Mouse (Mus musculus) hindbrain, embryonic 16.5 days (tissue): ENCODE results near the gene Srebf2. TPM values are rescaled to one million over a fixed set of nuclear protein-coding genes. Genes with fewer than 3 reads are reported as not detected.

Experiments used
- ATAC-seq: fragments of 200-750 bp; cut with Nextera tagmentation; 2 replicates; pipeline ENCODE4 v1.8.0; 2017; ENCODE audit warnings: moderate TSS enrichment, moderate library complexity
- H3K27ac ChIP-seq: fragments of 300-500 bp; sonication (generic); 2 replicates; pipeline ENCODE4 v1.5.1; 2014; ENCODE audit warnings: low read depth, mild to moderate bottlenecking, control low read depth, low read length, moderate library complexity
- H3K27me3 ChIP-seq: fragments of 300-500 bp; sonication (generic); replicated peaks from 2 replicates; pipeline ENCODE4 v1.6.1; 2014; ENCODE audit warnings: low read length; ENCODE audit not compliant: control insufficient read depth, insufficient read depth
- H3K36me3 ChIP-seq: fragments of 300-500 bp; sonication (generic); 2 replicates; pipeline ENCODE4 v1.6.1; 2014; ENCODE audit warnings: mild to moderate bottlenecking, low read length, moderate library complexity, mixed read lengths; ENCODE audit not compliant: control insufficient read depth, insufficient read depth
- H3K4me1 ChIP-seq: fragments of 300-500 bp; sonication (generic); 2 replicates; pipeline ENCODE4 v1.6.1; 2014; ENCODE audit warnings: low read depth, low read length; ENCODE audit not compliant: control insufficient read depth, insufficient read depth
- H3K4me2 ChIP-seq: fragments of 300-500 bp; sonication (generic); 2 replicates; pipeline ENCODE4 v1.6.1; 2014; ENCODE audit warnings: mild to moderate bottlenecking, low read length, control low read depth, moderate library complexity
- H3K4me3 ChIP-seq: fragments of 300-500 bp; sonication (generic); 2 replicates; pipeline ENCODE4 v1.5.1; 2014; ENCODE audit warnings: mild to moderate bottlenecking, low read length, control low read depth, moderate library complexity
- H3K9ac ChIP-seq: fragments of 300-500 bp; sonication (generic); 2 replicates; pipeline ENCODE4 v1.6.1; 2014; ENCODE audit warnings: low read depth, mild to moderate bottlenecking, control low read depth, low read length, moderate library complexity
- H3K9me3 ChIP-seq: fragments of 300-500 bp; sonication (generic); 2 replicates; pipeline ENCODE4 v1.6.1; 2014; ENCODE audit warnings: mild to moderate bottlenecking, low read length, moderate library complexity; ENCODE audit not compliant: control insufficient read depth
- WGBS: fragments of 180-500 bp; shearing (Covaris S2); extraction: QIAGEN DNeasy Blood & Tissue Kit; methylation state at CpG from one replicate; pipeline ENCODE4 v1.1.7; 2014; 5-methylcytosine and 5-hydroxymethylcytosine counted together
- polyA plus RNA-seq: library from polyadenylated mRNA; unstranded; fragments of >200 nt; fragmentation: Nextera tagmentation; extraction: Ambion mirVana; gene quantifications from 2 replicates; pipeline ENCODE4 v1.2.1, GENCODE M21; 2015

Srebf2 gene
- polyA plus RNA-seq, 1 experiment from 2014 or later, result 179 TPM

DNA sequence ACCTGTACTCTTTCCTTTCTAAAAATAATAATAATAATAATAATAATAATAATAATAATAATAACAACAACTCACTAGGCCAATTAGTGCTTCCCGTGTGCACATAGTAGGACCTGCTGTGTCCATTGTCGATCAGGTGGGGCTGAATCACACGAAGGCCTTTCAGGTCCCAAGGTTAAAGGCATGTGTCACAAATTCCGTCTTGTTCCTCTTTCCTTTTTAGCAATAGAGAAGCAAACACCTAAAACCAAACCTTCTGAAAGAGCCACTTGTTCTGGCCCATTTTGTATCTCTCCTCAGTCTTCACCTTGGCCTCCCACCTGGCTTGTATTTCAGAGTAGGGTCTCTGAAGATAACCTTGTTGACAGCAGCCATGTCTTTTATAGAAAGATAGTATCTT is 4.2 kb downstream of the Srebf2 start:
- Histone ChIP-seq H3K27me3 (no peaks in the 10 kb centered on the region), H3K4me3 (no peak overlapping the region), H3K27ac (no peak overlapping the region), H3K4me1 (peaks cover 15% of the 10 kb centered on the region), H3K9ac (no peak overlapping the region), H3K4me2 (no peak overlapping the region), H3K36me3 (no peaks in the 10 kb centered on the region), H3K9me3 (no peaks in the 10 kb centered on the region)
- no peak for ATAC-seq
- 93% methylated on average over 4 of the region's 4 CpGs for WGBS

DNA sequence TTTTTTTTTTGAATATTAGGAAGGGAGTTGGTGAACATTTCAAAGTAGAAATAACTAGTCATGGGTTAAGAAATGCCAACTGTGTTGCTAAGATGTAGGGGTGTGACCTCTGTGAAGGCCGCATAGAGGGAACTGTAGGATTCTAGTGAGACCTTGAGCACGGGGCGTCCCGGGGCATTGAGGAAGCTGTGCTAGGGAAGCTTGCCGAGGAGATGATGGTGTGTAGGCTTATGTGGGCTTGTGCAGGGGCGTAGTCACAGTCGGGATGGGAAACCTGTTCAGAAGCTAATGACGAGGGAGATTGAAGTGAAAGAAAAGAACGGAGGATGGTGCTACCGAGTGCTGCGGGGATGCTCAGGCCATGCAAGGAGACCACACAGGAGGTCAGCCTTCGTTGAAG is 5.0 kb downstream of the Srebf2 start:
- Histone ChIP-seq H3K9me3 (no peaks in the 10 kb centered on the region), H3K36me3 (no peaks in the 10 kb centered on the region), H3K4me2 (no peak overlapping the region), H3K27me3 (no peaks in the 10 kb centered on the region), H3K4me3 (no peak overlapping the region), H3K4me1 (peaks cover 13% of the 10 kb centered on the region), H3K9ac (no peak overlapping the region), H3K27ac (no peak overlapping the region)
- WGBS, result 88% methylated on average over 12 of the region's 12 CpGs
- ATAC-seq, result no peak

DNA sequence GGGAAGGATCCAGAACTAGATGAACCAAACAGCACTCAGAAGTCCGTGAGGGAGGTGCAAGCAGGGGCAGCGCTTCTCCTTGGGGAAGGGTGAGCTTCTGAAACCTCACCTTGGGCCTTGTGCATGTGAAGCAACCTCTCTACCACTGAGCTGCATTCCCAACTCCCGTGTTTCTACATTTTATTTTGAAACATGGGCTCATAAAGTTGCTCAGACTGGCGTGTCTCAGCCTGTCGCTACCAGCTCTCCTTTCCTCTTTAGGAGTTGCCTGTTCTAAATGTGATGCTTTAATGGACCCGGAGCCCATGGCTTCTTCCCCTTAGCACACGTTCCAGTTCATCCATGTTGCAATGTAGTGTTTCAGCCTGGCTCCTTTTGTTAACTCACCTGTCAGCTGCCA is 5.5 kb downstream of the Srebf2 start:
- no peak overlapping the region for H3K4me2 ChIP-seq
- no peak overlapping the region for H3K9ac ChIP-seq
- no peak for ATAC-seq
- no peak overlapping the region for H3K4me3 ChIP-seq
- no peaks in the 10 kb centered on the region for H3K27me3 ChIP-seq
- no peaks in the 10 kb centered on the region for H3K9me3 ChIP-seq
- H3K36me3 ChIP-seq, result no peaks in the 10 kb centered on the region
- H3K27ac ChIP-seq, result no peak overlapping the region
- peaks cover 13% of the 10 kb centered on the region for H3K4me1 ChIP-seq
- 87% methylated on average over 7 of the region's 7 CpGs for WGBS

DNA sequence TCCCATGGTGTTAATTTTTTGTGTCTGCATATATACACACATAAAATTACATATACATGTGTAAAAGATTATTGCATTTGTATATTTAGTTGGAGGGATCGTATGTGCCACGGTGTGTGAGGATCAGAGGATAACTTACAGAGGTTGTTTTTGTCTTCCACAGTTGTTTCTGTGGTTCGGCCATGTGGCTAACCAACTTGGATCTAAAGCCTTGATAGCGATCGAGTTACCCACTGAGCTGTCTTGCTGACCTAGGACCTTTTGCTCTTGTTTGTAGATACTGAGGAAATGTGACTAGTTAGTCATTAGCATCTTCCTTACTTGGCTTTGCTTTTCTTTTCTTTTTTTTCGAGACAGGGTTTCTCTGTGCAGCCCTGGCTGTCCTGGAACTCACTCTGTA is 9.3 kb downstream of the Srebf2 start:
- Histone ChIP-seq H3K4me2 (no peak overlapping the region), H3K27me3 (no peaks in the 10 kb centered on the region), H3K36me3 (no peaks in the 10 kb centered on the region), H3K4me1 (peaks cover 14% of the 10 kb centered on the region), H3K9ac (no peak overlapping the region), H3K27ac (no peak overlapping the region), H3K9me3 (no peaks in the 10 kb centered on the region), H3K4me3 (no peak overlapping the region)
- no peak for ATAC-seq
- 93% methylated on average over 6 of the region's 6 CpGs for WGBS

DNA sequence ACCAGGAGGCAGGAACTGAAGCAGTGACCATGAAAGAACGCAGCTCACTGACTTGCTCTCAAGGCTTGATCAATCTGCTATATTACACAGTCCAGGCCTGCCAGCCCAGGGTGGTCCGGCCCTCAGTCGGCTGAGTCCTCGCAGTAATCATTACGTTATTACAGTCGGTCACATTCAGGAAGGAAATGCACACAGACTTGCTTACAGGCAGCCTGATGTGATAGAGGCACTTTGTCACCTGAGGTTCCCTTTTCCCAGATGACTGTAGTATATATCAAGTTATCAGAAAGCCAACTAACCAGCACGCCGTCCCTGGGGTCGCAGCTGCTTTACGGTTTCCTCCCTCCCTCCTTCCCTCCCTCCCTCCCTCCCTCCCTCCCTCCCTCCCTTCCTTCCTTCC is 9.9 kb downstream of the Srebf2 start:
- H3K4me2 ChIP-seq, result no peak overlapping the region
- H3K4me1 ChIP-seq, result peaks cover 15% of the 10 kb centered on the region
- no peak for ATAC-seq
- H3K4me3 ChIP-seq, result no peak overlapping the region
- H3K27me3 ChIP-seq, result no peaks in the 10 kb centered on the region
- no peaks in the 10 kb centered on the region for H3K9me3 ChIP-seq
- 79% methylated on average over 10 of the region's 10 CpGs for WGBS
- H3K27ac ChIP-seq, result no peak overlapping the region
- H3K9ac ChIP-seq, result no peak overlapping the region
- no peaks in the 10 kb centered on the region for H3K36me3 ChIP-seq

DNA sequence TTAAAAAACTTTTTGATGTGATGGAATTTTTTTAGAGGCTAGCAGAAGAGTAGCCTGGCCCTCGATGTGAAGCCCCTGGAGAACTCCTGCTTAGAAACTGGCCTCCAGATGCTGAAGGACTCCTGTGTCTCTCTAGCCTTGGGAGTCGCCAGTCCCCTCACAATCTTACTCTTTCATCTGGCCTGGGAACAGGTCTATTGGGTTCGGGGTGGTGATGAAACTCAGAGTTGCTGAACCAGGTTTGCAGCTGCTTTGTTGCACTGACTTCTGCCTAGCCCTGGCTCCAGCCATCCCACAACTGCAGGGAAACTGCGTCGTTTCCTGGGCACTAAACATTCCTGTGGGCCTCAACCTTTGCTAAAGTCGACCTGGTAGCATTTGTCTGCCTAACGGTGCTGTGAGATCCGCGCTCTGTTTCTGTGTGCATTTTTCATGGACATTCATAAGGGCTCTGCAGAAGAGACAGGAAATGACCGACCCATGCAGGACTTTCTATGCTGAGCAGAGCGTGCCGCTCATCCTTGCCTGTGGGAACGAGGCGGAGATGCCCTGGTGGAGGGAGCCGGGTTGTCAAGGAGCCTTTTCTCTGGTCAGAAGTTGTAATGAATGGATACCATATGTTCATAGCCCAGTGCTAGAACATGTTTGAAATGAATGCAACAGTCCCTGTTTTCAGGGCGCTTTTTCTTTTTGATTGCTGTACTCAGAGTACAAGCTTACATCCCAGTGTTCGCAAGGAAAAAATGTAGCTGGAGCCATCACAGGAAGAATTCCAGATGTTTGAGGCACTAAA is 11.5 kb downstream of the Srebf2 start:
- Histone ChIP-seq H3K4me3 (no peak overlapping the region), H3K27me3 (no peaks in the 10 kb centered on the region), H3K4me2 (no peak overlapping the region), H3K9ac (no peak overlapping the region), H3K27ac (no peak overlapping the region), H3K9me3 (no peaks in the 10 kb centered on the region), H3K4me1 (peaks cover 15% of the 10 kb centered on the region), H3K36me3 (no peaks in the 10 kb centered on the region)
- ATAC-seq, result no peak
- 63% methylated on average over 17 of the region's 17 CpGs for WGBS

DNA sequence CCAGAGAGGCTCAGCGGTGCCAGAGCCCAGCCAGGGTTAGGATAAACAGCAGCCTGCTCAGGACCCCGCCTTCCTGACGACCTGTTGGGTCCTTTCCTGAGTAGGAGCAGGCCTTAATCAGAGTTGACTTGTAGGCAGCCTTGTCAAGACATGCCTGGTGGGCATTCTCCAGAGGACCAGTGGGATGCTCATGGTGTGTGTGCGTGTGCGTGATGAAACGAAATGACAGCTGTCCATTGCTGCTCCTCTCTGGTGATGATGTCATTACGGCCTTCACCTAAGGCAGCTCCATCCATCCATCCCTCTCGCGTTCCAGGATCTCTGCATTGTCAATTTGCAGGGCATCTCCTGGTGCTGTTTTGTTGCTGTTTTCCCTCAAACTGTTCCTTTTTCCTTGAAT is 12.5 kb downstream of the Srebf2 start:
- no peaks in the 10 kb centered on the region for H3K36me3 ChIP-seq
- H3K4me1 ChIP-seq, result peaks cover 23% of the 10 kb centered on the region
- H3K9ac ChIP-seq, result no peak overlapping the region
- H3K4me3 ChIP-seq, result no peak overlapping the region
- WGBS, result 84% methylated on average over 9 of the region's 9 CpGs
- no peaks in the 10 kb centered on the region for H3K27me3 ChIP-seq
- no peak overlapping the region for H3K27ac ChIP-seq
- H3K4me2 ChIP-seq, result no peak overlapping the region
- no peaks in the 10 kb centered on the region for H3K9me3 ChIP-seq
- no peak for ATAC-seq

DNA sequence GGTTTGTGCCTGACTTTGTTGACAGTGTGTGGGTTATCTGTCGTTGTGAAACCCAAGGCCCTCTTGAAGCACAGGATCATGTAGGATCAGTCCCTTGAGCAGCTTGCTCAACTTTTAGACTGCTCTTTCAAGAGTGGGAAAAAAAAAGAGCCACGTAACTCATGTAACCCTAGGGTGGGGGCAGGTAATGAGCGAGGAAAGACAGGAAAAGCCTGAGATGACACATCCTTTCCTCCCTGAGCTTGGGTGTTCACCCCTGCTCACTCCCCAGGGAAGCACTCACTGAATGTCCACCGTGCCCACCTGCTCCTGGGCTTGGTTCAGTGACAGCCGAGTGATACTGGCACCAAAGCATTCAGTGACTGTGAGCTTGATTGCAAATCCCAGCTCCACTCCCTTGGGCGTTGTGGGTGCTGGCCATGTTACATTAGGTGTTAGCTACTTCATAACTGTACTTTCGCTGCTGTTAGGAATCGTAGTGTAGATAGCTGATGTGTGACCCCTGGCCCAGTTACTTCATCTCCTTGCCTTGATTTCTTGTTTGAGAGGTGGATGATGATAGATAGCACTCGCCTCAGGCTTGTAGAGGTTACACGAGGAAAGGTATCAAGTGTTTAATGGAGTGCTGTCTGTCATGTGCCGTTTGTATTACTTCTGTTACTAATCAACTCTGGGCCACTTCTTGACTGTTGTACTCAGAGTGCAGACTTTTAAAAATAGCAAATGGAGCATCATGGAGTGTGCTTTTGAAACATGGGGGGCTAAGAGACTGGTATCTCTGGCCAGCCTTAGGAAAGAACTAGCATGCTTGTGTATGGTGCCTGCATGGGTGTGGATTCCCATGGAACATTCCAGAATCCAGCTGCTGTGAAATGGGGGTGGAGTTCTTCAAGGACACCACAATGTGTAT is 14.0 kb downstream of the Srebf2 start:
- Histone ChIP-seq H3K4me1 (peaks cover 28% of the 10 kb centered on the region), H3K9ac (no peak overlapping the region), H3K4me2 (no peak overlapping the region), H3K27me3 (no peaks in the 10 kb centered on the region), H3K4me3 (no peak overlapping the region), H3K9me3 (no peaks in the 10 kb centered on the region), H3K27ac (no peak overlapping the region), H3K36me3 (no peaks in the 10 kb centered on the region)
- WGBS, result 84% methylated on average over 11 of the region's 11 CpGs
- no peak for ATAC-seq

DNA sequence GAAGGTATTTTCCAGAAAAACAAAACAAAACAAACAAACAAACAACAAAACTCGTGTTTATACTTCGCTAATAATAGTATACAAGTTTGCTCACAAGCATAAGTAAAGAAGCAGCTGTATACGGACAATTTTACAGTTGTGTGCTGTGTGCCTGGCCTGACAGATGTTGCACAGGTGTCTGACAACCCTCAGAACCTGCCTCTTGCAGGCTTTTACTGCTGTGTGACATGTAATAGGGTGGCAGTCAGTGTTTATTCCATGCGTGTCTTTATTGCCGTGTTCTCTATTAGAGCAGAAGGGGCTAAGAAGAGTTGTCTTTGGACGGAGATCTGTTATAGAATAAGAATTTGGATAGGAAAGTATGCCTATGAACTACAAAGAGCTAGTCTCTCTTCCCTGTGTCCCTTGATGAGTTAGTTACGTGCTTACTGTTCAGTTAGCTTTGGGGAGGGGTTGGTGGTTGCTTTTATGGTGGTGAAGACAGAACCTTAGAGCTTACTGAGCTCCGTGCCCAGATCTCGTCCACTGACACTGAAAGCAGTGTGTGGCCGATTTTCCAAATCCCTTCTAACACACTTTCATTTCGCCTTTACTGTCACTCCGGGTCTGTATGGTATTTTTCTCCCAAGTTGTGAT is 15.1 kb downstream of the Srebf2 start:
- ATAC-seq, result no peak
- Histone ChIP-seq H3K9me3 (no peaks in the 10 kb centered on the region), H3K4me1 (peaks cover 39% of the 10 kb centered on the region), H3K4me2 (no peak overlapping the region), H3K9ac (no peak overlapping the region), H3K4me3 (no peak overlapping the region), H3K27ac (no peak overlapping the region), H3K27me3 (no peaks in the 10 kb centered on the region), H3K36me3 (no peaks in the 10 kb centered on the region)
- 87% methylated on average over 12 of the region's 12 CpGs for WGBS
